Mouse (Mus musculus) limb, embryonic 11.5 days (tissue): ENCODE results near the gene Ipp. TPM values are rescaled to one million over a fixed set of nuclear protein-coding genes. Genes with fewer than 3 reads are reported as not detected.
A peak's percentile ranks its signal among the peaks of the same experiment; 100 is the strongest.

ENCODE experiments used
- ATAC-seq: fragments of 200-750 bp; cut with Nextera tagmentation; 2 replicates; pipeline ENCODE4 v1.8.0; 2017; ENCODE audit warnings: low read depth; ENCODE audit not compliant: insufficient number of reproducible peaks, low FRiP score, low TSS enrichment
- DNase-seq: peaks from one replicate; pipeline ENCODE4 v3.0.0-alpha.2; 2015; ENCODE audit warnings: low spot score
- H3K27ac ChIP-seq: fragments of 300-500 bp; sonication (generic); replicated peaks from 2 replicates; pipeline ENCODE4 v1.5.1; 2014; ENCODE audit warnings: low read depth, mild to moderate bottlenecking, low read length
- H3K27me3 ChIP-seq: fragments of 300-500 bp; sonication (generic); 2 replicates; pipeline ENCODE4 v1.6.1; 2014; ENCODE audit warnings: mild to moderate bottlenecking, low read length, mixed read lengths; ENCODE audit not compliant: control insufficient read depth, insufficient read depth
- H3K36me3 ChIP-seq: fragments of 300-500 bp; sonication (generic); 2 replicates; pipeline ENCODE4 v1.6.1; 2014; ENCODE audit warnings: mild to moderate bottlenecking, low read length, moderate library complexity, mixed read lengths; ENCODE audit not compliant: control insufficient read depth, insufficient read depth
- H3K4me1 ChIP-seq: fragments of 300-500 bp; sonication (generic); 2 replicates; pipeline ENCODE4 v1.6.1; 2014; ENCODE audit warnings: low read length, mixed read lengths; ENCODE audit not compliant: control insufficient read depth, insufficient read depth
- H3K4me2 ChIP-seq: fragments of 300-500 bp; sonication (generic); 2 replicates; pipeline ENCODE4 v1.6.1; 2014; ENCODE audit warnings: low read depth, mild to moderate bottlenecking, moderate library complexity; ENCODE audit not compliant: severe bottlenecking
- H3K4me3 ChIP-seq: fragments of 300-500 bp; sonication (generic); 2 replicates; pipeline ENCODE4 v1.5.1; 2014; ENCODE audit warnings: low read depth, low read length
- H3K9ac ChIP-seq: fragments of 300-500 bp; sonication (generic); 2 replicates; pipeline ENCODE4 v1.6.1; 2014; ENCODE audit warnings: mild to moderate bottlenecking, low read length
- H3K9me3 ChIP-seq: fragments of 300-500 bp; sonication (generic); 2 replicates; pipeline ENCODE4 v1.6.1; 2016; ENCODE audit warnings: low read length; ENCODE audit not compliant: control insufficient read depth
- WGBS: fragments of 180-500 bp; shearing (Covaris S2); extraction: QIAGEN DNeasy Blood & Tissue Kit; methylation state at CpG from one replicate; pipeline ENCODE4 v1.1.7; 2014; 5-methylcytosine and 5-hydroxymethylcytosine counted together
- polyA plus RNA-seq: library from polyadenylated mRNA; unstranded; fragments of >200 nt; fragmentation: Nextera tagmentation; extraction: Ambion mirVana; gene quantifications from 2 replicates; pipeline ENCODE4 v1.2.1, GENCODE M21; 2014

Gene Ipp
- polyA plus RNA-seq, 1 experiment from 2014 or later: 5.7 TPM

GRCm38 (mm10) chr4:116553035-116553434, 45.7 kb downstream of the Ipp start:
- Histone ChIP-seq H3K4me3 (no peak overlapping the region), H3K36me3 (peaks cover 4% of the 10 kb centered on the region; the same call in 1 of the 2 replicates), H3K27ac (no peak overlapping the region), H3K9me3 (no peaks in the 10 kb centered on the region), H3K4me2 (no peak overlapping the region), H3K4me1 (0 out of 2 replicates have a peak, but pooled peaks cover 2% of the 10 kb centered on the region), H3K27me3 (no peaks in the 10 kb centered on the region), H3K9ac (no peak overlapping the region)
- 91% methylated on average over 3 of the region's 3 CpGs for WGBS
- DNase-seq (no peak), ATAC-seq (no peak)

GRCm38 (mm10) chr4:116555413-116556300, 48.3 kb downstream of the Ipp start, which contains the start of gene Tmem69:
Gene Tmem69, minus strand, starts transcription at chr4:116555936.
- Histone ChIP-seq H3K4me1 (0 out of 2 replicates have a peak, but pooled peaks cover 2% of the 10 kb centered on the region), H3K4me3 (peak within 1 kb of the TSS; percentile 91), H3K36me3 (peaks cover 4% of the 10 kb centered on the region; the same call in 1 of the 2 replicates), H3K27me3 (no peaks in the 10 kb centered on the region), H3K27ac (peak within 1 kb of the TSS; percentile 75), H3K9ac (peak within 1 kb of the TSS; percentile 56), H3K9me3 (no peaks in the 10 kb centered on the region), H3K4me2 (peak within 1 kb of the TSS; percentile 67)
- WGBS: 4% methylated on average over 23 of the region's 23 CpGs
- ATAC-seq: no peak
- peak; percentile 88 for DNase-seq

GRCm38 (mm10) chr4:116556561-116557305, 49.4 kb downstream of the Ipp start:
- WGBS: under 1% methylated on average over 28 of the region's 28 CpGs
- DNase-seq (peak; percentile 95), ATAC-seq (peak; percentile 92)
- Histone ChIP-seq H3K9ac (peak overlapping the region; percentile 56), H3K27me3 (no peaks in the 10 kb centered on the region), H3K4me1 (0 out of 2 replicates have a peak, but pooled peaks cover 2% of the 10 kb centered on the region), H3K27ac (peak overlapping the region; percentile 75), H3K9me3 (no peaks in the 10 kb centered on the region), H3K36me3 (peaks cover 4% of the 10 kb centered on the region; the same call in 1 of the 2 replicates), H3K4me3 (peak overlapping the region; percentile 91), H3K4me2 (peak overlapping the region; percentile 67)

GRCm38 (mm10) chr4:116557306-116558121, 50.2 kb downstream of the Ipp start, which contains the start of gene Gpbp1l1:
Gene Gpbp1l1, plus strand, starts transcription at chr4:116557658.
- Histone ChIP-seq H3K36me3 (peaks cover 4% of the 10 kb centered on the region; the same call in 1 of the 2 replicates), H3K9ac (peak within 1 kb of the TSS; percentile 84), H3K9me3 (no peaks in the 10 kb centered on the region), H3K4me2 (peak within 1 kb of the TSS; percentile 67), H3K27ac (peak within 1 kb of the TSS; percentile 75), H3K4me1 (0 out of 2 replicates have a peak, but pooled peaks cover 2% of the 10 kb centered on the region), H3K27me3 (no peaks in the 10 kb centered on the region), H3K4me3 (peak within 1 kb of the TSS; percentile 91)
- WGBS: under 1% methylated on average over 69 of the region's 78 CpGs
- ATAC-seq (peak; percentile 96), DNase-seq (peak; percentile 98)

GRCm38 (mm10) chr4:116558151-116558882, 51.0 kb downstream of the Ipp start:
- H3K36me3 ChIP-seq: peaks cover 3% of the 10 kb centered on the region; the same call in 1 of the 2 replicates
- no peaks in the 10 kb centered on the region for H3K9me3 ChIP-seq
- H3K4me3 ChIP-seq: peak overlapping the region; percentile 91
- H3K4me1 ChIP-seq: 0 out of 2 replicates have a peak, but pooled peaks cover 2% of the 10 kb centered on the region
- H3K27me3 ChIP-seq: no peaks in the 10 kb centered on the region
- peak overlapping the region; percentile 84 for H3K9ac ChIP-seq
- H3K27ac ChIP-seq: peak overlapping the region; percentile 75; the same call in 1 of the 2 replicates
- DNase-seq (peak; percentile 26), ATAC-seq (no peak)
- 5% methylated on average over 15 of the region's 15 CpGs for WGBS
- peak overlapping the region; percentile 67 for H3K4me2 ChIP-seq

Other genes starting within 250 kb of the Ipp start
- 28.3 and 38.9 TPM in 2 replicates for gene Mast2, start 43.4 kb upstream of the Ipp start, polyA plus RNA-seq
- 26.6 and 28.2 TPM in 2 replicates for gene Tmem69, start 48.4 kb downstream of the Ipp start, polyA plus RNA-seq
- 50.0 and 50.3 TPM in 2 replicates for gene Gpbp1l1, start 50.1 kb downstream of the Ipp start, polyA plus RNA-seq
- 1.3 and 1.6 TPM in 2 replicates for gene Ccdc17, start 89.1 kb downstream of the Ipp start, polyA plus RNA-seq
- 402 and 418 TPM in 2 replicates for gene Nasp, start 120.4 kb downstream of the Ipp start, polyA plus RNA-seq
- 677 and 736 TPM in 2 replicates for gene Akr1a1, start 144.1 kb downstream of the Ipp start, polyA plus RNA-seq
- 1,258 and 1,286 TPM in 2 replicates for gene Prdx1, start 178.0 kb downstream of the Ipp start, polyA plus RNA-seq
- 24.0 and 27.7 TPM in 2 replicates for gene Mmachc, start 200.9 kb downstream of the Ipp start, polyA plus RNA-seq
- 34.4 and 36.4 TPM in 2 replicates for gene Ccdc163, start 201.0 kb downstream of the Ipp start, polyA plus RNA-seq
- 12.3 and 12.5 TPM in 2 replicates for gene Tesk2, start 213.4 kb downstream of the Ipp start, polyA plus RNA-seq